Mouse (Mus musculus) heart, adult 11 months (tissue): Measurements from ENCODE around the gene Ak5.
"Not testable (repeated sequence)": the region's sequence is repeated elsewhere in the genome, so short reads cannot be mapped to it uniquely, and the experiment has no call there.

ENCODE experiments used
- DNase-seq: peaks from one replicate; pipeline ENCODE4 v3.0.0; 2022

The Ak5 gene

GRCm38 (mm10) chr3:152668239-152668638 is at the start of gene Ak5:
Gene Ak5 (minus strand): TSS chr3:152668360.
- DNase-seq, result peak; percentile 3

- peak; percentile 99 for DNase-seq
Observed at GRCm38 (mm10) chr3:152713991-152714902, 46.1 kb upstream of the Ak5 start, which contains the start of gene Pigk. Gene Pigk (plus strand): TSS chr3:152714100.

GRCm38 (mm10) chr3:152712957-152713356 is 44.8 kb upstream of the Ak5 start:
- peak; percentile 54 for DNase-seq

- DNase-seq, result peak; percentile 7
Observed at GRCm38 (mm10) chr3:152709936-152710335, 41.8 kb upstream of the Ak5 start.

- DNase-seq, result peak; percentile 3
Observed at GRCm38 (mm10) chr3:152707321-152707823, 39.2 kb upstream of the Ak5 start.

- peak; percentile 13 for DNase-seq
Observed at GRCm38 (mm10) chr3:152706901-152707300, 38.7 kb upstream of the Ak5 start.

GRCm38 (mm10) chr3:152705826-152706225 is 37.7 kb upstream of the Ak5 start:
- peak; percentile 61 for DNase-seq

- peak; percentile 34 for DNase-seq
Observed at GRCm38 (mm10) chr3:152702274-152702843, 34.2 kb upstream of the Ak5 start.

GRCm38 (mm10) chr3:152701536-152701935 is 33.4 kb upstream of the Ak5 start:
- DNase-seq, result not testable (repeated sequence)

- DNase-seq, result peak; percentile 59
Observed at GRCm38 (mm10) chr3:152699261-152699660, 31.1 kb upstream of the Ak5 start.

- peak; percentile 61 for DNase-seq
Observed at GRCm38 (mm10) chr3:152698017-152698416, 29.9 kb upstream of the Ak5 start.

GRCm38 (mm10) chr3:152694950-152695349 is 26.8 kb upstream of the Ak5 start:
- no peak for DNase-seq

- peak; percentile 51 for DNase-seq
Observed at GRCm38 (mm10) chr3:152689105-152689504, 20.9 kb upstream of the Ak5 start.

- peak; percentile 50 for DNase-seq
Observed at GRCm38 (mm10) chr3:152688532-152688931, 20.4 kb upstream of the Ak5 start.

- DNase-seq, result peak; percentile 37
Observed at GRCm38 (mm10) chr3:152674663-152675062, 6.5 kb upstream of the Ak5 start.

GRCm38 (mm10) chr3:152669783-152670182 is 1.6 kb upstream of the Ak5 start:
- peak; percentile 30 for DNase-seq

GRCm38 (mm10) chr3:152668793-152669192 is 633 bp upstream of the Ak5 start:
- DNase-seq, result peak; percentile 12

GRCm38 (mm10) chr3:152667356-152668211 is 576 bp downstream of the Ak5 start:
- peak; percentile 66 for DNase-seq

GRCm38 (mm10) chr3:152666991-152667355 is 1.2 kb downstream of the Ak5 start:
- peak; percentile 83 for DNase-seq

GRCm38 (mm10) chr3:152658592-152658991 is 9.6 kb downstream of the Ak5 start:
- DNase-seq, result peak; percentile 9

- no peak for DNase-seq
Observed at GRCm38 (mm10) chr3:152651991-152652390, 16.2 kb downstream of the Ak5 start.

GRCm38 (mm10) chr3:152644610-152645009 is 23.6 kb downstream of the Ak5 start:
- DNase-seq, result no peak
